Mouse (Mus musculus): ENCODE data around the gene Olfr137.

Olfr137 gene

DNA sequence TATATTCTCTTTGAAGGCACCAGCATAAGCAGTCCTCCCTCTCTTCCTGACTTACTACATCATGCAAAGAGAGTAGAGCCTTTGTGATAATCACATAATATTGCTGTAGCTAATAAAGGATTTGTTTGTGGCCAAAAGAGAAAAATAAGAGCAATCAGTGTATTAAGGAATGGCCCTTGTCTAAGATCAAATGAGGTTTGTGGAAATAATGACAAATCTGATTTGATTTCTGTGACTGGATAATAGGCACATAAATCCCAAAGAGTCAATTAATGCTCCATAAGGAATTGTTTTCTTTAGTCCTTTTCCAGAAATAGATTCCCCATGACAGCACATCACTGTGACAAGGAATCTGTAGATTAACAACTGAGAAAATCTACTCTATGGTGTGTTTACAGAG is at the start of gene Olfr137:
Gene Olfr137 (minus strand): TSS at position 101 of the 400 bp plus-strand sequence.
- no peak for DNase-seq (ENCODE audit: low read depth, low spot score)

DNA sequence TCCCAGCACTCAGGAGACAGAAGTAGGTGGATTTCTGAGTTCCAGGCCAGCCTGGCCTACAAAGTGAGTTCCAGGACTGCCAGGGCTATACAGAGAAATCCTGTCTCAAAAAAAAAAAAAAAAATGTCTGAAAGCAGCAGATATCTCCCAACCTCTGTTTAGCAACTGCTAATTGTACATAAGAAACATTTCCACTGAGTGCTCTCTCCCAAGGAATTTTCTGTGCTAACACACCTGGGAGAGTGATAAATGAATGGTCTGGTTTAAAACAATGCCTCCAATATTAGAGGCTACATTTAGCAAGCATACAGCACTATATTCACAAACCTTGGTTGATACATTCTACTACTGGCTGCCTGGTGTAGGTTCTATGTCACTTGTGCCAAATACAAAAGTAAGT is 22.2 kb upstream of the Olfr137 start, which contains the start of gene Olfr136:
Gene Olfr136 (plus strand): TSS at position 301 of the 400 bp plus-strand sequence.
- DNase-seq (ENCODE audit: low read depth, low spot score) = no peak

DNA sequence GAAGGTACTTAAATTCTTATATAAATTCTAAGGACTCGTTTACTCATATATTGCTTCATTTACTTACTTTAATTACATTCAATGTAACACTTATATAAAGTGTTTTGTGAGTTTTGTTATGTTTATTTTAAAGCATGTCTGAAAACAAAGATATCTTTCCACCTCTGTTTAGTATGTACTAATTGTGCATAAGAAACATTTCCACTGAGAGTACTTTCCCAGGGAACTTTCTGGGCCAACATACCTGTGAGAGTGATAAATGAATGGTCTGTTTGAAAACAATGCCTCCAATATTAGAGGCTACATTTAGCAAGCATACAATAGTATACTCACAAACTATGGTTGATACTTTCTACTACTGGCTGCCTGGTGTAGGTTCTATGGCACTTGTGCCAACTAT is 46.6 kb downstream of the Olfr137 start, which contains the start of gene Olfr138:
Gene Olfr138 (plus strand): TSS at position 301 of the 400 bp plus-strand sequence.
- no peak for DNase-seq (ENCODE audit: low read depth, low spot score)

All from retina, adult 2 months (tissue).